Mouse (Mus musculus) midbrain, embryonic 14.5 days (tissue): ENCODE measurements around the gene Cd27. TPM values are rescaled to one million over a fixed set of nuclear protein-coding genes. Genes with fewer than 3 reads are reported as not detected.
"Not testable (repeated sequence)": the region's sequence is repeated elsewhere in the genome, so short reads cannot be mapped to it uniquely, and the experiment has no call there.

Experiments used
- ATAC-seq: fragments of 200-750 bp; cut with Nextera tagmentation; 2 replicates; pipeline ENCODE4 v1.8.0; 2017; ENCODE audit warnings: moderate number of reproducible peaks, moderate library complexity; ENCODE audit not compliant: low FRiP score, low TSS enrichment
- DNase-seq: peaks from one replicate; pipeline ENCODE4 v3.0.0-alpha.2; 2015
- H3K27ac ChIP-seq: fragments of 300-500 bp; sonication (generic); replicated peaks from 2 replicates; pipeline ENCODE4 v1.5.1; 2014; ENCODE audit warnings: mild to moderate bottlenecking, low read depth, low read length, moderate library complexity
- H3K27me3 ChIP-seq: fragments of 300-500 bp; sonication (generic); 2 replicates; pipeline ENCODE4 v1.6.1; 2014; ENCODE audit warnings: low read length, control low read depth, mixed read lengths; ENCODE audit not compliant: control insufficient read depth, insufficient read depth
- H3K36me3 ChIP-seq: fragments of 300-500 bp; sonication (generic); 2 replicates; pipeline ENCODE4 v1.6.1; 2014; ENCODE audit warnings: low read length, control low read depth; ENCODE audit not compliant: control insufficient read depth, insufficient read depth
- H3K4me1 ChIP-seq: fragments of 300-500 bp; sonication (generic); 2 replicates; pipeline ENCODE4 v1.6.1; 2014; ENCODE audit warnings: mild to moderate bottlenecking, antibody characterized with exemption, low read length, control low read depth; ENCODE audit not compliant: control insufficient read depth, insufficient read depth
- H3K4me2 ChIP-seq: fragments of 300-500 bp; sonication (generic); 2 replicates; pipeline ENCODE4 v1.6.1; 2014; ENCODE audit warnings: mild to moderate bottlenecking, low read length, moderate library complexity
- H3K4me3 ChIP-seq: fragments of 300-500 bp; sonication (generic); replicated peaks from 2 replicates; pipeline ENCODE4 v1.5.1; 2014; ENCODE audit warnings: low read depth, low read length
- H3K9ac ChIP-seq: fragments of 300-500 bp; sonication (generic); replicated peaks from 2 replicates; pipeline ENCODE4 v1.6.1; 2014; ENCODE audit warnings: mild to moderate bottlenecking, low read length, moderate library complexity
- H3K9me3 ChIP-seq: fragments of 300-500 bp; sonication (generic); 2 replicates; pipeline ENCODE4 v1.6.1; 2016; ENCODE audit warnings: low read length, control low read depth, mixed read lengths; ENCODE audit not compliant: control insufficient read depth
- WGBS: fragments of 180-500 bp; shearing (Covaris S2); extraction: QIAGEN DNeasy Blood & Tissue Kit; methylation state at CpG from one replicate; pipeline ENCODE4 v1.1.7; 2014; 5-methylcytosine and 5-hydroxymethylcytosine counted together
- polyA plus RNA-seq: library from polyadenylated mRNA; unstranded; fragments of >200 nt; fragmentation: Nextera tagmentation; extraction: Ambion mirVana; gene quantifications from 2 replicates; pipeline ENCODE4 v1.2.1, GENCODE M21; 2014

Gene Cd27
- polyA plus RNA-seq, 1 experiment from 2014 or later = 1.9 TPM

GRCm38 (mm10) chr6:125271455-125272227 is 34.8 kb upstream of the Cd27 start:
- WGBS = 18% methylated on average over 17 of the region's 17 CpGs
- no peaks in the 10 kb centered on the region for H3K27me3 ChIP-seq
- H3K9ac ChIP-seq = 0 out of 2 replicates have a peak overlapping the region, but pooled peaks have one; percentile 26
- DNase-seq = peak; percentile 94
- H3K4me2 ChIP-seq = peak overlapping the region; percentile 43
- no peaks in the 10 kb centered on the region for H3K4me1 ChIP-seq
- ATAC-seq = peak; percentile 74
- H3K4me3 ChIP-seq = no peak overlapping the region
- H3K27ac ChIP-seq = no peak overlapping the region
- H3K36me3 ChIP-seq = no peaks in the 10 kb centered on the region
- H3K9me3 ChIP-seq = no peaks in the 10 kb centered on the region

- H3K4me3 ChIP-seq = no peak overlapping the region
- ATAC-seq = no peak
- H3K9me3 ChIP-seq = no peaks in the 10 kb centered on the region
- 43% methylated on average over 6 of the region's 6 CpGs for WGBS
- no peak overlapping the region for H3K4me2 ChIP-seq
- H3K4me1 ChIP-seq = no peaks in the 10 kb centered on the region
- no peak overlapping the region for H3K9ac ChIP-seq
- H3K27ac ChIP-seq = no peak overlapping the region
- no peaks in the 10 kb centered on the region for H3K36me3 ChIP-seq
- H3K27me3 ChIP-seq = no peaks in the 10 kb centered on the region
- no peak for DNase-seq
Measured at GRCm38 (mm10) chr6:125268799-125269198, 32.0 kb upstream of the Cd27 start.

- no peaks in the 10 kb centered on the region for H3K9me3 ChIP-seq
- H3K36me3 ChIP-seq = no peaks in the 10 kb centered on the region
- no peak overlapping the region for H3K4me3 ChIP-seq
- H3K4me2 ChIP-seq = no peak overlapping the region
- WGBS = 89% methylated on average over 3 of the region's 3 CpGs
- no peak for ATAC-seq
- no peaks in the 10 kb centered on the region for H3K27me3 ChIP-seq
- no peak for DNase-seq
- H3K9ac ChIP-seq = no peak overlapping the region
- no peak overlapping the region for H3K27ac ChIP-seq
- H3K4me1 ChIP-seq = no peaks in the 10 kb centered on the region
Measured at GRCm38 (mm10) chr6:125267469-125267868, 30.7 kb upstream of the Cd27 start.

GRCm38 (mm10) chr6:125266600-125266999 is 29.8 kb upstream of the Cd27 start:
- H3K27ac ChIP-seq, ATAC-seq, DNase-seq, H3K4me2 ChIP-seq, H3K4me3 ChIP-seq, H3K36me3 ChIP-seq, H3K9ac ChIP-seq, H3K27me3 ChIP-seq, H3K9me3 ChIP-seq, H3K4me1 ChIP-seq: not testable (repeated sequence)
- WGBS = 60% methylated on average over 6 of the region's 6 CpGs

- Histone ChIP-seq H3K36me3 (no peaks in the 10 kb centered on the region), H3K9me3 (no peaks in the 10 kb centered on the region), H3K4me3 (no peak overlapping the region), H3K27ac (no peak overlapping the region), H3K9ac (no peak overlapping the region), H3K4me2 (no peak overlapping the region), H3K4me1 (no peaks in the 10 kb centered on the region), H3K27me3 (no peaks in the 10 kb centered on the region)
- 75% methylated on average over 13 of the region's 13 CpGs for WGBS
- ATAC-seq (no peak), DNase-seq (no peak)
Measured at GRCm38 (mm10) chr6:125266091-125266490, 29.3 kb upstream of the Cd27 start.

GRCm38 (mm10) chr6:125265239-125265638 is 28.4 kb upstream of the Cd27 start:
- ATAC-seq (no peak), DNase-seq (no peak)
- Histone ChIP-seq H3K9me3 (no peaks in the 10 kb centered on the region), H3K27me3 (no peaks in the 10 kb centered on the region), H3K4me1 (no peaks in the 10 kb centered on the region), H3K9ac (no peak overlapping the region), H3K4me2 (no peak overlapping the region), H3K4me3 (no peak overlapping the region), H3K27ac (no peak overlapping the region), H3K36me3 (no peaks in the 10 kb centered on the region)
- WGBS = 57% methylated on average over 10 of the region's 10 CpGs

- Histone ChIP-seq H3K4me2 (no peak overlapping the region), H3K4me1 (no peaks in the 10 kb centered on the region), H3K9ac (no peak overlapping the region), H3K27me3 (no peaks in the 10 kb centered on the region), H3K36me3 (no peaks in the 10 kb centered on the region), H3K4me3 (no peak overlapping the region), H3K27ac (no peak overlapping the region), H3K9me3 (no peaks in the 10 kb centered on the region)
- no peak for DNase-seq
- 96% methylated on average over 9 of the region's 9 CpGs for WGBS
- ATAC-seq = no peak
Measured at GRCm38 (mm10) chr6:125264219-125264618, 27.4 kb upstream of the Cd27 start.

GRCm38 (mm10) chr6:125260006-125260555 is 23.3 kb upstream of the Cd27 start:
- Histone ChIP-seq H3K36me3 (no peaks in the 10 kb centered on the region), H3K4me2 (no peak overlapping the region), H3K4me3 (no peak overlapping the region), H3K27ac (no peak overlapping the region), H3K9me3 (no peaks in the 10 kb centered on the region), H3K4me1 (no peaks in the 10 kb centered on the region), H3K27me3 (no peaks in the 10 kb centered on the region), H3K9ac (no peak overlapping the region)
- ATAC-seq (no peak), DNase-seq (no peak)
- 91% methylated on average over 10 of the region's 10 CpGs for WGBS
